Mouse (Mus musculus) liver, adult 2 months (tissue): ENCODE results near the gene Vps8.

Experiments
- CTCF ChIP-seq: fragments of 200-500 bp; IDR thresholded peaks from 2 replicates; pipeline ENCODE4 v1.5.1; 2011; ENCODE audit warnings: low read depth, low read length, control low read depth
- POLR2A ChIP-seq: fragments of 200-500 bp; IDR thresholded peaks from 2 replicates; pipeline ENCODE4 v1.6.1; 2011; ENCODE audit warnings: low read length, control low read depth; ENCODE audit not compliant: insufficient read depth; ENCODE audit errors: extremely low read depth

DNA sequence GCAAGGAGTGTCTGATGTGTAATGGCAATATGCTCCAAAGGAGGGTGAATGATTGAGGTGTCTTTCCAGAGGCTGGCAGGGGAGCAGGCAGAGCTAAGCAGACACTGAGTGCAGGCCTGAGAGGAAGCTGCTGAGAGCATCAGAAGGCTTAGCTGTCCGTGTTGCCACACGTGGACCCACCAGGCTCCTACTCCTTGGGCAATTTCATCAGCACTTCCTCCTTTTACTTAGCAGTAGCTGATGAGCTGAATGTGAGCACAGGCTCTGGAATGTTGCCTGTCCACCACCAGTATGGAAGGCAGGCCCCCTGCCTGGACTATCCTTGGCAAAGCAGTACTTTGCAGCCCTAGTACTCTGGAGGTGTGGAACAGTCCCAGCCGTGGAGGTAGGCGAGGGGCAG lies 23.0 kb upstream of the Vps8 start:
- TF ChIP-seq CTCF, result no peak
- TF ChIP-seq POLR2A, result no peak
